In the genomic region with DNA sequence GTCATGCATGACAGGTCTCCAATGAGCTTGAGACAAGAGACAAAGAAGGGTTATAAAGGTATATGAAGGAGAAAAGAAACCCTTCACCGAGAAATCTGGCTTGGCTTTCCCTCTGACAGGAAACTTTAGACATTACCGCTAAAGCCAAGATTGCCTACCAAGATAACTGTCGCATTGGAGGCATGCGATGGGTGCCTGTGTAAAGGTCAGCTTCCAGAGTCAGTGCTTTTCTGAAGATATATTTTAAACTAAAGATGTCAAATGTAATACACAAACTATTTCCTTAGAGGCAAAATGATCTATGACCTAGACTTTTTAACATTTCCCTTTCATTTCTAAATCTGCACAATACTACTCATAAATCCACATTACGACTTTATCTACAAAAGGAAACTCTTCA, we compare ENCODE assay signal across 18 mouse cellular contexts.
A peak's percentile ranks its signal among the peaks of the same experiment; 100 is the strongest.
DNase-seq lines count a peak whose midpoint lies in the region; TF ChIP-seq lines count a peak whose summit lies in the region.
"Had no signal": no experiment of that assay in that cellular context is flagged by ENCODE, and none has a peak within 500 bp of the region (broad histone marks: within the 10 kb centered on the region; RNA-seq: fewer than 3 reads in every experiment).

No protein-coding gene starts in this region.

- DNase-seq in kidney, adult 2 months: peak; percentile 48
- no peak for DNase-seq in kidney, adult 9 months
- peak; percentile 20 for DNase-seq in kidney, postnatal 10 days
- DNase-seq in kidney, adult 11 months: no peak
- DNase-seq in adipocyte (ENCODE audit: low spot score): peak; percentile 59
- DNase-seq: adrenal gland, postnatal 14 days; cerebellum, adult 11-12 months; cerebellum, adult 8-10 months; cerebellum, postnatal 10 days; cerebellum, postnatal 36 days; forebrain, postnatal 0 days; gastrocnemius, adult 2 months; gastrocnemius, postnatal 14 days had no signal

- peaks cover 10% of the 10 kb centered on the region; the same call in 1 of the 2 replicates for H3K4me1 ChIP-seq in kidney, adult 2 months (ENCODE audit: control insufficient read depth, insufficient read depth, low read length)
- H3K4me1 ChIP-seq in brown adipose tissue, adult 24 weeks (ENCODE audit: control insufficient read depth, insufficient read depth, insufficient read length, low read length): peaks cover 11% of the 10 kb centered on the region
- H3K4me1 ChIP-seq: embryonic facial prominence, embryonic 12.5 days; embryonic facial prominence, embryonic 15.5 days; hindbrain, embryonic 12.5 days; hindbrain, embryonic 15.5 days had no signal

- H3K4me3 ChIP-seq in kidney, adult 2 months (ENCODE audit: insufficient read depth, low read depth, low read length): no peak overlapping the region
- no peak overlapping the region for H3K4me3 ChIP-seq in brown adipose tissue, adult 24 weeks (ENCODE audit: insufficient read depth, low read depth, low read length)
- H3K4me3 ChIP-seq: embryonic facial prominence, embryonic 12.5 days; embryonic facial prominence, embryonic 15.5 days; gastrocnemius, adult 2 months; hindbrain, embryonic 12.5 days; hindbrain, embryonic 15.5 days had no signal

- H3K27me3 ChIP-seq in kidney, adult 2 months (replicated peaks; ENCODE audit: control insufficient read depth, insufficient read depth, low read length): no peaks in the 10 kb centered on the region
- H3K27me3 ChIP-seq: embryonic facial prominence, embryonic 12.5 days; embryonic facial prominence, embryonic 15.5 days; hindbrain, embryonic 12.5 days; hindbrain, embryonic 15.5 days had no signal

- no peak for TF ChIP-seq POLR2A in kidney, adult 2 months (IDR thresholded peaks at IDR 0.05; ENCODE audit: low read depth, low read length)

- H3K27ac ChIP-seq in kidney, adult 2 months (ENCODE audit: insufficient read depth, low read depth, low read length): no peak overlapping the region
- peak overlapping the region; percentile 87 for H3K27ac ChIP-seq in brown adipose tissue, adult 24 weeks (replicated peaks; ENCODE audit: low read depth, low read length)
- H3K27ac ChIP-seq: embryonic facial prominence, embryonic 12.5 days; embryonic facial prominence, embryonic 15.5 days; gastrocnemius, adult 2 months; hindbrain, embryonic 12.5 days; hindbrain, embryonic 15.5 days had no signal

- no peaks in the 10 kb centered on the region for H3K36me3 ChIP-seq in kidney, adult 2 months (ENCODE audit: control insufficient read depth, insufficient read depth, low read length)
- H3K36me3 ChIP-seq: embryonic facial prominence, embryonic 12.5 days; embryonic facial prominence, embryonic 15.5 days; hindbrain, embryonic 12.5 days; hindbrain, embryonic 15.5 days had no signal

- WGBS in kidney, adult 2 months: 40% methylated on average over 5 of the region's 5 CpGs

- no peak for TF ChIP-seq CTCF in kidney, adult 2 months (conservative IDR thresholded peaks at IDR 0.05; ENCODE audit: insufficient read depth, insufficient read length, low read depth, low read length)

Comparison
In these comparisons a context has a peak if more than half of its experiments do, and no peak if none do; other contexts are left out.
1. DNase-seq: peak in kidney, adult 2 months (single experiment), kidney, postnatal 10 days (single experiment) and adipocyte (single experiment); none in kidney, adult 9 months (single experiment) and kidney, adult 11 months (single experiment).